Mouse (Mus musculus): ENCODE results near the gene Dlx2. TPM values are rescaled to one million over a fixed set of nuclear protein-coding genes. Genes with fewer than 3 reads are reported as not detected.
A peak's percentile ranks its signal among the peaks of the same experiment; 100 is the strongest.

Dlx2 gene
- polyA plus RNA-seq, 1 experiment from 2014 or later = 0.33 TPM

- no peak overlapping the region for H3K27ac ChIP-seq (replicated peaks)
- no peak overlapping the region for H3K4me2 ChIP-seq
- no peak for ATAC-seq (ENCODE audit: extremely low read depth, insufficient number of reproducible peaks, low FRiP score, low TSS enrichment)
- H3K4me1 ChIP-seq = peaks cover 37% of the 10 kb centered on the region
- H3K27me3 ChIP-seq (replicated peaks) = peaks cover 94% of the 10 kb centered on the region
- H3K36me3 ChIP-seq = no peaks in the 10 kb centered on the region
- no peak overlapping the region for H3K9ac ChIP-seq
- no peak overlapping the region for H3K4me3 ChIP-seq
- no peaks in the 10 kb centered on the region for H3K9me3 ChIP-seq
- WGBS = 5% methylated on average over 8 of the region's 8 CpGs
Observed at GRCm38 (mm10) chr2:71547829-71548228, 1.3 kb upstream of the Dlx2 start.

GRCm38 (mm10) chr2:71545882-71546639 lies 493 bp downstream of the Dlx2 start:
- peak; percentile 43 for ATAC-seq (ENCODE audit: extremely low read depth, insufficient number of reproducible peaks, low FRiP score, low TSS enrichment)
- H3K9ac ChIP-seq = peak overlapping the region; percentile 54

GRCm38 (mm10) chr2:71545401-71545881 lies 1.1 kb downstream of the Dlx2 start:
- no peak overlapping the region for H3K9ac ChIP-seq
- H3K27ac ChIP-seq (replicated peaks) = no peak overlapping the region
- 2% methylated on average over 32 of the region's 32 CpGs for WGBS
- peaks cover 48% of the 10 kb centered on the region for H3K4me1 ChIP-seq
- H3K9me3 ChIP-seq = no peaks in the 10 kb centered on the region
- H3K4me2 ChIP-seq = peak overlapping the region; percentile 98
- ATAC-seq (ENCODE audit: extremely low read depth, insufficient number of reproducible peaks, low FRiP score, low TSS enrichment) = no peak
- no peaks in the 10 kb centered on the region for H3K36me3 ChIP-seq
- H3K4me3 ChIP-seq = peak overlapping the region; percentile 62
- H3K27me3 ChIP-seq (replicated peaks) = peaks cover 95% of the 10 kb centered on the region

More at GRCm38 (mm10) chr2:71545882-71546639, 493 bp downstream of the Dlx2 start:
- no peaks in the 10 kb centered on the region for H3K9me3 ChIP-seq
- under 1% methylated on average over 56 of the region's 59 CpGs for WGBS
- no peak overlapping the region for H3K27ac ChIP-seq (replicated peaks)
- peak overlapping the region; percentile 62 for H3K4me3 ChIP-seq
- no peaks in the 10 kb centered on the region for H3K36me3 ChIP-seq
- peak overlapping the region; percentile 98 for H3K4me2 ChIP-seq
- H3K27me3 ChIP-seq (replicated peaks) = peaks cover 94% of the 10 kb centered on the region
- H3K4me1 ChIP-seq = peaks cover 42% of the 10 kb centered on the region

GRCm38 (mm10) chr2:71544391-71545285 lies 1.9 kb downstream of the Dlx2 start:
- Histone ChIP-seq H3K27me3 (replicated peaks) (peaks cover 95% of the 10 kb centered on the region), H3K4me2 (peak overlapping the region; percentile 98), H3K27ac (replicated peaks) (no peak overlapping the region), H3K36me3 (no peaks in the 10 kb centered on the region), H3K4me3 (peak overlapping the region; percentile 62), H3K9me3 (no peaks in the 10 kb centered on the region), H3K4me1 (peaks cover 48% of the 10 kb centered on the region), H3K9ac (no peak overlapping the region)
- 1% methylated on average over 61 of the region's 61 CpGs for WGBS
- ATAC-seq (ENCODE audit: extremely low read depth, insufficient number of reproducible peaks, low FRiP score, low TSS enrichment) = no peak

- Histone ChIP-seq H3K4me2 (peak overlapping the region; percentile 98), H3K36me3 (no peaks in the 10 kb centered on the region), H3K27ac (replicated peaks) (no peak overlapping the region), H3K9me3 (no peaks in the 10 kb centered on the region), H3K4me1 (peaks cover 51% of the 10 kb centered on the region), H3K27me3 (replicated peaks) (peaks cover 95% of the 10 kb centered on the region), H3K4me3 (peak overlapping the region; percentile 62), H3K9ac (no peak overlapping the region)
- 3% methylated on average over 20 of the region's 20 CpGs for WGBS
- ATAC-seq (ENCODE audit: extremely low read depth, insufficient number of reproducible peaks, low FRiP score, low TSS enrichment) = no peak
Observed at GRCm38 (mm10) chr2:71543948-71544347, 2.6 kb downstream of the Dlx2 start.

- H3K4me3 ChIP-seq = peak overlapping the region; percentile 62
Observed at GRCm38 (mm10) chr2:71543531-71543930, 3.0 kb downstream of the Dlx2 start.

GRCm38 (mm10) chr2:71542816-71543301 lies 3.7 kb downstream of the Dlx2 start:
- Histone ChIP-seq H3K27me3 (replicated peaks) (peaks cover 95% of the 10 kb centered on the region), H3K9me3 (no peaks in the 10 kb centered on the region), H3K27ac (replicated peaks) (no peak overlapping the region), H3K9ac (no peak overlapping the region), H3K4me1 (peaks cover 56% of the 10 kb centered on the region), H3K36me3 (no peaks in the 10 kb centered on the region), H3K4me2 (peak overlapping the region; percentile 59), H3K4me3 (peak overlapping the region; percentile 37)
- under 1% methylated on average over 30 of the region's 30 CpGs for WGBS
- ATAC-seq (ENCODE audit: extremely low read depth, insufficient number of reproducible peaks, low FRiP score, low TSS enrichment) = peak; percentile 29; the same call in 1 of the 2 replicates

More at GRCm38 (mm10) chr2:71543531-71543930, 3.0 kb downstream of the Dlx2 start:
- Histone ChIP-seq H3K9me3 (no peaks in the 10 kb centered on the region), H3K36me3 (no peaks in the 10 kb centered on the region), H3K27me3 (replicated peaks) (peaks cover 95% of the 10 kb centered on the region), H3K27ac (replicated peaks) (no peak overlapping the region), H3K4me1 (peaks cover 55% of the 10 kb centered on the region), H3K9ac (no peak overlapping the region), H3K4me2 (no peak overlapping the region)
- ATAC-seq (ENCODE audit: extremely low read depth, insufficient number of reproducible peaks, low FRiP score, low TSS enrichment) = no peak
- WGBS = 7% methylated on average over 9 of the region's 9 CpGs

- Histone ChIP-seq H3K27me3 (replicated peaks) (peaks cover 99% of the 10 kb centered on the region), H3K9ac (no peak overlapping the region), H3K9me3 (no peaks in the 10 kb centered on the region), H3K4me1 (peaks cover 56% of the 10 kb centered on the region), H3K4me2 (no peak overlapping the region), H3K4me3 (peak overlapping the region; percentile 37; the same call in 1 of the 2 replicates), H3K27ac (replicated peaks) (no peak overlapping the region), H3K36me3 (no peaks in the 10 kb centered on the region)
- WGBS = 3% methylated on average over 11 of the region's 11 CpGs
- no peak for ATAC-seq (ENCODE audit: extremely low read depth, insufficient number of reproducible peaks, low FRiP score, low TSS enrichment)
Observed at GRCm38 (mm10) chr2:71542227-71542815, 4.2 kb downstream of the Dlx2 start.

GRCm38 (mm10) chr2:71541418-71542226 lies 4.9 kb downstream of the Dlx2 start:
- Histone ChIP-seq H3K4me2 (peak overlapping the region; percentile 54), H3K27ac (replicated peaks) (no peak overlapping the region), H3K36me3 (no peaks in the 10 kb centered on the region), H3K27me3 (replicated peaks) (peaks cover 99% of the 10 kb centered on the region), H3K9ac (no peak overlapping the region), H3K4me3 (peak overlapping the region; percentile 34), H3K9me3 (no peaks in the 10 kb centered on the region), H3K4me1 (peaks cover 52% of the 10 kb centered on the region)
- no peak for ATAC-seq (ENCODE audit: extremely low read depth, insufficient number of reproducible peaks, low FRiP score, low TSS enrichment)
- WGBS = 5% methylated on average over 37 of the region's 37 CpGs

- H3K4me1 ChIP-seq = peaks cover 44% of the 10 kb centered on the region
- H3K9me3 ChIP-seq = no peaks in the 10 kb centered on the region
- H3K27ac ChIP-seq (replicated peaks) = no peak overlapping the region
Observed at GRCm38 (mm10) chr2:71540611-71541417, 5.7 kb downstream of the Dlx2 start.

More at GRCm38 (mm10) chr2:71540611-71541417, 5.7 kb downstream of the Dlx2 start:
- Histone ChIP-seq H3K4me3 (peak overlapping the region; percentile 34), H3K9ac (0 out of 2 replicates have a peak overlapping the region, but pooled peaks have one; percentile 14), H3K27me3 (replicated peaks) (peaks cover 99% of the 10 kb centered on the region), H3K36me3 (no peaks in the 10 kb centered on the region), H3K4me2 (peak overlapping the region; percentile 54)
- no peak for ATAC-seq (ENCODE audit: extremely low read depth, insufficient number of reproducible peaks, low FRiP score, low TSS enrichment)
- 1% methylated on average over 41 of the region's 48 CpGs for WGBS
